Mouse (Mus musculus): Measurements from ENCODE around the gene Hnrnpa2b1. TPM values are rescaled to one million over a fixed set of nuclear protein-coding genes. Genes with fewer than 3 reads are reported as not detected.
A peak's percentile ranks its signal among the peaks of the same experiment; 100 is the strongest.

Hnrnpa2b1 gene
- polyA plus RNA-seq, 1 experiment from 2014 or later = 1,295 TPM

- no peak overlapping the region for H3K4me2 ChIP-seq (ENCODE audit: low read depth, low read length)
- H3K36me3 ChIP-seq (ENCODE audit: control insufficient read depth, insufficient read depth) = no peaks in the 10 kb centered on the region
- peak overlapping the region; percentile 83; the same call in 1 of the 2 replicates for H3K27ac ChIP-seq (ENCODE audit: low read length)
- no peak overlapping the region for H3K9ac ChIP-seq (ENCODE audit: low read length)
- 72% methylated on average over 9 of the region's 9 CpGs for WGBS
- H3K4me1 ChIP-seq (ENCODE audit: control insufficient read depth, insufficient read depth, low read length) = peaks cover 22% of the 10 kb centered on the region
- H3K27me3 ChIP-seq (ENCODE audit: control insufficient read depth, insufficient read depth, low read length) = peaks cover 5% of the 10 kb centered on the region; the same call in 1 of the 2 replicates
- no peaks in the 10 kb centered on the region for H3K9me3 ChIP-seq (replicated peaks; ENCODE audit: control insufficient read depth, low read length)
- H3K4me3 ChIP-seq (ENCODE audit: low read length) = no peak overlapping the region
- no peak for ATAC-seq (replicated peaks; ENCODE audit: extremely low read depth, insufficient read depth, low FRiP score)
Observed at GRCm38 (mm10) chr6:51438826-51439330, 30.8 kb downstream of the Hnrnpa2b1 start.

GRCm38 (mm10) chr6:51437665-51438064, 32.0 kb downstream of the Hnrnpa2b1 start:
- Histone ChIP-seq H3K9me3 (replicated peaks; ENCODE audit: control insufficient read depth, low read length) (no peaks in the 10 kb centered on the region), H3K27ac (ENCODE audit: low read length) (peak overlapping the region; percentile 83), H3K9ac (ENCODE audit: low read length) (peak overlapping the region; percentile 11; the same call in 1 of the 2 replicates), H3K27me3 (ENCODE audit: control insufficient read depth, insufficient read depth, low read length) (peaks cover 9% of the 10 kb centered on the region), H3K4me3 (ENCODE audit: low read length) (no peak overlapping the region), H3K4me2 (ENCODE audit: low read depth, low read length) (peak overlapping the region; percentile 42; the same call in 1 of the 2 replicates), H3K4me1 (ENCODE audit: control insufficient read depth, insufficient read depth, low read length) (peaks cover 24% of the 10 kb centered on the region), H3K36me3 (ENCODE audit: control insufficient read depth, insufficient read depth) (no peaks in the 10 kb centered on the region)
- WGBS = 19% methylated on average over 4 of the region's 4 CpGs
- ATAC-seq (replicated peaks; ENCODE audit: extremely low read depth, insufficient read depth, low FRiP score) = peak; percentile 66

- Histone ChIP-seq H3K4me2 (ENCODE audit: low read depth, low read length) (peak overlapping the region; percentile 89; the same call in 1 of the 2 replicates), H3K36me3 (ENCODE audit: control insufficient read depth, insufficient read depth) (no peaks in the 10 kb centered on the region), H3K27me3 (ENCODE audit: control insufficient read depth, insufficient read depth, low read length) (peaks cover 16% of the 10 kb centered on the region), H3K9me3 (replicated peaks; ENCODE audit: control insufficient read depth, low read length) (no peaks in the 10 kb centered on the region), H3K27ac (ENCODE audit: low read length) (no peak overlapping the region), H3K4me3 (ENCODE audit: low read length) (peak overlapping the region; percentile 8; the same call in 1 of the 2 replicates), H3K9ac (ENCODE audit: low read length) (no peak overlapping the region), H3K4me1 (ENCODE audit: control insufficient read depth, insufficient read depth, low read length) (peaks cover 29% of the 10 kb centered on the region)
- no peak for ATAC-seq (replicated peaks; ENCODE audit: extremely low read depth, insufficient read depth, low FRiP score)
- WGBS = 51% methylated on average over 7 of the region's 7 CpGs
Observed at GRCm38 (mm10) chr6:51434270-51434669, 35.4 kb downstream of the Hnrnpa2b1 start.

- H3K27me3 ChIP-seq (ENCODE audit: control insufficient read depth, insufficient read depth, low read length) = peaks cover 16% of the 10 kb centered on the region
- peaks cover 16% of the 10 kb centered on the region for H3K4me1 ChIP-seq (ENCODE audit: control insufficient read depth, insufficient read depth, low read length)
Observed at GRCm38 (mm10) chr6:51432535-51433397, 36.9 kb downstream of the Hnrnpa2b1 start, which contains the start of gene Nfe2l3. TSS of gene Nfe2l3 (plus strand) at chr6:51432670.

DNA sequence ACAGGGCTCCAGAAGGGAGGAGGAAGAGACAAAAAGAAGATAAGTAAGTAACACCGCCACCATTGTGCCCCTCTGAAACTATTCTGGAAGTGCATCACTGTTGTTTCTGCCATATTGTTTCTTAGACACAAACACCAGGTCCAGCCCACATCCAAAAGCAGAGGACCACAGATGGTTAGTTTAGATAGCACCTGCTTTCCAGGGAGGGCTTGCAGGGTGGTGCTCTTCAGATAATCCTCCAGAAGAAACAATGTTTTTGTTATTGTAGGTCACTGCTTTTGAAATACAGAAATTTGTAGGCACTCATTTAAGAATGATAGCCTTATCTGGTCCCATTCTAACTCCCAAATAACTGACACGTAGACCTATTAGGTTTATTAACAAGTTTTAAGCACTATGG, 45.2 kb downstream of the Hnrnpa2b1 start:
- 86% methylated on average over 2 of the region's 2 CpGs for WGBS
- Histone ChIP-seq H3K4me2 (ENCODE audit: low read depth, low read length) (no peak overlapping the region), H3K4me3 (ENCODE audit: low read length) (no peak overlapping the region), H3K9ac (ENCODE audit: low read length) (no peak overlapping the region), H3K36me3 (ENCODE audit: control insufficient read depth, insufficient read depth) (no peaks in the 10 kb centered on the region), H3K4me1 (ENCODE audit: control insufficient read depth, insufficient read depth, low read length) (no peaks in the 10 kb centered on the region), H3K27ac (ENCODE audit: low read length) (no peak overlapping the region), H3K9me3 (replicated peaks; ENCODE audit: control insufficient read depth, low read length) (0 out of 2 replicates have a peak, but pooled peaks cover 4% of the 10 kb centered on the region), H3K27me3 (ENCODE audit: control insufficient read depth, insufficient read depth, low read length) (no peaks in the 10 kb centered on the region)
- ATAC-seq (replicated peaks; ENCODE audit: extremely low read depth, insufficient read depth, low FRiP score) = no peak

More at GRCm38 (mm10) chr6:51432535-51433397, 36.9 kb downstream of the Hnrnpa2b1 start, which contains the start of gene Nfe2l3:
- Histone ChIP-seq H3K27ac (ENCODE audit: low read length) (no peak within 1 kb of the TSS), H3K9ac (ENCODE audit: low read length) (peak within 1 kb of the TSS; percentile 65), H3K9me3 (replicated peaks; ENCODE audit: control insufficient read depth, low read length) (no peaks in the 10 kb centered on the region), H3K4me2 (ENCODE audit: low read depth, low read length) (peak within 1 kb of the TSS; percentile 89), H3K36me3 (ENCODE audit: control insufficient read depth, insufficient read depth) (no peaks in the 10 kb centered on the region), H3K4me3 (ENCODE audit: low read length) (peak within 1 kb of the TSS; percentile 69)
- WGBS = 1% methylated on average over 74 of the region's 74 CpGs
- ATAC-seq (replicated peaks; ENCODE audit: extremely low read depth, insufficient read depth, low FRiP score) = peak; percentile 93

DNA sequence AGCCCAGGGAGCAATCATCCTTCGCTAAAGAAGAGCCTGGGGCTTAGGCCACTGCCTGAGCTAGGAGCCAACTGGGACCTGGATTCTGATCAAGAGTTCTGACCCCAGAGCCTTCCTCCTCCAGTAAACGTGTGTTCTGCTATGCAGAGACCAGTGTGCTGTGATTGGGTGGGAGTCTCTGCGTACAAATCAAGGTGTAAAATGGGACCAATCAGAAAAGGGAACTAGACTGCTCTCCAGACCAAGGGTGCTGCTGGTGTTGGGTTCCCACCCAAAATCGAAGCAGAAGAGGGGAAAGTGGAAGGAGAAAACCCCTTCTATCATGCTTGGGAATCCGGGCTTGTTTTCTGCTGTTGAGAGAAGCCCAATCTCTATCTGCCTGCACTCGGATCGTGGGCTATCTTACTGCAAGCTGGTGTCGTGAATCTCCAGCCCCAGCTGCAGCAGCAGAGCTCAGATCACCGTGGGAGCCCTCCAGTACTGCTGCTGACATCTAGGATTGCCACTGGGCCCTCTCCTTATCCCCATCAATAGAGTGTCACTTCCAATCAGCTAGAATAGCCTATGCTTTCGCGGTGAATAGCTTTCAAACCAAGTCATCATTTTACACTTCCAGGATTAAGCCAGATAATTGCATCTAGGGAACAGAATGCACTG, 46.1 kb downstream of the Hnrnpa2b1 start:
- no peak overlapping the region for H3K4me2 ChIP-seq (ENCODE audit: low read depth, low read length)
- H3K4me3 ChIP-seq (ENCODE audit: low read length) = no peak overlapping the region
- H3K27ac ChIP-seq (ENCODE audit: low read length) = no peak overlapping the region
- ATAC-seq (replicated peaks; ENCODE audit: extremely low read depth, insufficient read depth, low FRiP score) = no peak
- no peak overlapping the region for H3K9ac ChIP-seq (ENCODE audit: low read length)
- 0 out of 2 replicates have a peak, but pooled peaks cover 4% of the 10 kb centered on the region for H3K9me3 ChIP-seq (replicated peaks; ENCODE audit: control insufficient read depth, low read length)
- H3K4me1 ChIP-seq (ENCODE audit: control insufficient read depth, insufficient read depth, low read length) = no peaks in the 10 kb centered on the region
- no peaks in the 10 kb centered on the region for H3K27me3 ChIP-seq (ENCODE audit: control insufficient read depth, insufficient read depth, low read length)
- H3K36me3 ChIP-seq (ENCODE audit: control insufficient read depth, insufficient read depth) = no peaks in the 10 kb centered on the region
- WGBS = 42% methylated on average over 11 of the region's 11 CpGs

GRCm38 (mm10) chr6:51417306-51417936, 52.3 kb downstream of the Hnrnpa2b1 start:
- no peak for ATAC-seq (replicated peaks; ENCODE audit: extremely low read depth, insufficient read depth, low FRiP score)
- Histone ChIP-seq H3K4me2 (ENCODE audit: low read depth, low read length) (no peak overlapping the region), H3K4me3 (ENCODE audit: low read length) (no peak overlapping the region), H3K9me3 (replicated peaks; ENCODE audit: control insufficient read depth, low read length) (peaks cover 6% of the 10 kb centered on the region; the same call in 1 of the 2 replicates), H3K27ac (ENCODE audit: low read length) (no peak overlapping the region), H3K4me1 (ENCODE audit: control insufficient read depth, insufficient read depth, low read length) (no peaks in the 10 kb centered on the region), H3K9ac (ENCODE audit: low read length) (no peak overlapping the region), H3K27me3 (ENCODE audit: control insufficient read depth, insufficient read depth, low read length) (no peaks in the 10 kb centered on the region), H3K36me3 (ENCODE audit: control insufficient read depth, insufficient read depth) (no peaks in the 10 kb centered on the region)
- 84% methylated on average over 4 of the region's 4 CpGs for WGBS

DNA sequence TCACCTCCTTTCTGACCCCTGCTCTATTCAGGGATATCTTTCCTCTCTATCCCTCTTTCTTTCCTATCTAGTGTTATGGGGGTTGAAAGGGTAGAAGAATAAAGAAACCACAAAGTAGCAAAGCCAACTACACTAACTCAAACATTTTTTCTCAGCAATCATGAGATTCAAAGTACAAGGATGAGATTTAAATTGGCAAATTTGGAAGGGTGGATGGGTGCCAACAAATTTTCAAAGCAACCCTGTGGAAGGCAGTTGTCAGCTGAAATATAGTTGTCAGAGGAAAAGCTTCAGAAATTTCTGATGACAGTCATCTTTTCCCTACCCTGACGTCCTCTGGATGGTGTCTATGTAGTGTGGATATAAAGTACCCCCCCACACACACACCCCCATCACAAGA, 53.3 kb downstream of the Hnrnpa2b1 start:
- H3K9ac ChIP-seq (ENCODE audit: low read length) = no peak overlapping the region
- H3K36me3 ChIP-seq (ENCODE audit: control insufficient read depth, insufficient read depth) = no peaks in the 10 kb centered on the region
- H3K9me3 ChIP-seq (replicated peaks; ENCODE audit: control insufficient read depth, low read length) = peaks cover 4% of the 10 kb centered on the region; the same call in 1 of the 2 replicates
- 53% methylated on average over 1 of the region's 1 CpGs for WGBS
- no peaks in the 10 kb centered on the region for H3K27me3 ChIP-seq (ENCODE audit: control insufficient read depth, insufficient read depth, low read length)
- ATAC-seq (replicated peaks; ENCODE audit: extremely low read depth, insufficient read depth, low FRiP score) = no peak
- no peaks in the 10 kb centered on the region for H3K4me1 ChIP-seq (ENCODE audit: control insufficient read depth, insufficient read depth, low read length)
- H3K4me3 ChIP-seq (ENCODE audit: low read length) = no peak overlapping the region
- no peak overlapping the region for H3K27ac ChIP-seq (ENCODE audit: low read length)
- H3K4me2 ChIP-seq (ENCODE audit: low read depth, low read length) = no peak overlapping the region

All from heart, embryonic 16.5 days (tissue).